Mouse (Mus musculus) neural tube, embryonic 10.5 days (tissue): Measurements from ENCODE around the gene Bace2.

Experiments
- DNase-seq: peaks from one replicate; pipeline ENCODE4 v3.0.0-alpha.2; 2017; ENCODE audit warnings: low spot score; ENCODE audit errors: extremely low spot score

The Bace2 gene

DNA sequence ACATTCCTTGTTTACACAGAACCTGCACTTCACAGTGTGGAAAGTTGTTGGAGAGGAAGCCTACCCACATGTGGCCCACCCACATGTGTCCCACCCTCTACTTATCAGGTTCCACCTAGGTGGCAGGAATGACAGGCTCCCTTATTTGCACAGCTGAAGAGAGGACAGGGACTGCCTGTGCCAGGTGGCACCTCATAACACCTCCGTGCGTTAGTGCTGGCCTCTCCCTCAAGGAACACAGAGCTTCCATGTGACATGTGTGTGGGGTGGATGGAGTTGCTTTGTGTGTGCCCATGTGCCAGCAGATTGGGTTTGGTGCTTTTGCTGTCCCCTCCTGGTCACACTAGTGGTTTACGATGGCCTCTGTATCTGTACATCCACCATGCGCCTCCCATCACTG, 43.4 kb downstream of the Bace2 start:
- DNase-seq, result no peak

DNA sequence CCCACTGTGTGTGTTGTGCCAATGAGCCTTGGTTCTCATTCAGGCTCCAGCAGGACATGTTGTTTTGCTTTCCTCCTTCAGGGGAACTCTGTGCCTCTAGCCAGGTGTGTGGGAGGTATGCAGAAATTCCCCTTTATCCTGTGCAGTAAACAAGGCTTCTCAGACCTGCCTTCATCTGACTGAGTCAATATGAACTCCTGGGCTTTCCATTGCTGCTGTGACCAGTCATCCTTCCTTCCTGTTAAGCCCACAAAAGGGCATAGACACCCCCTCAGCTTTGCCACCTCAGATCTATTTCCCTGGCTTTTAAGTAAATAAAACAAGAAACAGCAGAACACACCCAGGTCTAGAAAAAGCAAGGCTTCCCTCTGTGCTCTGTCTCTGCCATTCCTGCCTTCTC, 45.2 kb downstream of the Bace2 start:
- no peak for DNase-seq

DNA sequence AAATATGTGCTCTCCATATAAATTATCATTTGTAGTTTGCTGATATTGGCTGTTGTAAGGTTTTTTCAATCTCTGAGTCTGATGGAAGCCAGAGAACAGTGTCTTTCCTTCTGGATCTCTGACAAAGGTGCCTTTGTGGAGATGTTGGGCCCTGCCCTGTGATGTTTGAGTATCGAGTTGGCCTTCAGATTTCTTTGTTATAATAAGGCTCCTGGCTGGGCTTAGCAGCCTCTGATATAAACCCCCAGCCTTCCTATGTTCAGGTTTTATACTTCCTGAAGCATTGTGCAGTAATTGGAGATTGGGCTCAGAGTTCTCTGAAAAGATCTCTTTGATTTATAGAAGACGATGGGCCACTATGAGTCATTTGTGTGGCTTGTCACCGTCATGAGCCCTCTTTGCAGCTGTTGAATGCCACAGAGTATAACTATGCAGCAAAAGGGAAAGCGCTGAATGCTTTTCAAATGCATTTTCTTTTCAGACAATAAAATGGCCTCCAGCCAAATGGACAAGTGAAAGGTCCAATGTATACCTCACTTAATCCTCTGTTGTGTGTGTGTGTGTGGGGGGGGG, 45.8 kb downstream of the Bace2 start:
- no peak for DNase-seq

DNA sequence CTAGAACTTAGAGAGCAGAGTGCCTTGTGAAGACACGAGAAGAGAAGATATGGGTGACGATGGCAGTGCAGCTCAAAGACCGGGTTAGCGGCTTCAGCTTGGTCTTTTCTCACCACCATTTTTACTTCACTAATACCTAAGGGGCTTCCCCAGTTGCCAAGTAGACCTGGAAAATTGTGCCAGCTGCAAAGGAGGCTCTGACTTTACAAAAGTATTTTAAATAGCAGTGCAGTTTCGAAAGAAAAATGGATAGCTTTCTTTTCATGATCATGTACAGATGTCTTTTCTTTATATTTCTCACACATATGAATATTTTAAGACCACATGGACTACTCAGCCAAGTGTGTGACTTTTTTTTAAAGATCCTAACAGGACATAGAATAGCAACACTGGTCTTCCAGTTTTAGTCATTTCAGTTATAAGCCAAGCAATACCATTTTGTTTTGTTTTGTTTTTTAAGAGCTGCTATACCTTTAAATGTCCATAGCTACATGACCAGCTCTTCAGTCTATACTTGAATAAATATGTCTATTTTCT, 49.0 kb downstream of the Bace2 start:
- no peak for DNase-seq

DNA sequence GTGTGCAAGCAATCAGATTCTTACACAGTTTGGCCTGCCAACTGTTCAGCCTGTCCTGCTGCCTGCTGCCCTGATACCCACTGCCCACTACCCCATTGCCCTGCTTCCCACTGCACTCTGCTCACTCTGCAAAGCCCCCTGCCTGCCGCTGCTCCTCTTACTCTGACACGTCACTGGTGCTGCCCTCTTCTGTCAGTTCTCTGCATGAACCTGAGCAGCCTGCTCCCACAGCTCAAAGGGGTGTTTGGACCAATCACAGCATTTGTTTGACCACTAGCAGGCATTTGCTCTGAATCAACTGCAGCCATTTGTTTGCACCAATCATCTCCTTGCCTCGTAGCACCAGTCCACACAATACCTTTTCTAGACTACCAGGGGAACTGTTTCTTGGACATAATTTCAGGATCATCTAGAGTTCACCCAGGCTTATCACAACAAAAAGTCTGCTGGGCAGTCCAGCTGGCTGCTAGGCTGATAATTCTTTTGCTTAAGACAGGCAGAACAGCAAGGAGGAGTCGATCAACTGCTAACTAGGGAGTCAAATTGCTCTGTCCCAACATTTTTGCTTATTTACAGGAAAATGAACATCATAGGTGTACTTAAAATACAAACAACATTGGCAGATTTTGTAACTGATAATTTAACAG, 61.5 kb downstream of the Bace2 start:
- peak; percentile 57 for DNase-seq

DNA sequence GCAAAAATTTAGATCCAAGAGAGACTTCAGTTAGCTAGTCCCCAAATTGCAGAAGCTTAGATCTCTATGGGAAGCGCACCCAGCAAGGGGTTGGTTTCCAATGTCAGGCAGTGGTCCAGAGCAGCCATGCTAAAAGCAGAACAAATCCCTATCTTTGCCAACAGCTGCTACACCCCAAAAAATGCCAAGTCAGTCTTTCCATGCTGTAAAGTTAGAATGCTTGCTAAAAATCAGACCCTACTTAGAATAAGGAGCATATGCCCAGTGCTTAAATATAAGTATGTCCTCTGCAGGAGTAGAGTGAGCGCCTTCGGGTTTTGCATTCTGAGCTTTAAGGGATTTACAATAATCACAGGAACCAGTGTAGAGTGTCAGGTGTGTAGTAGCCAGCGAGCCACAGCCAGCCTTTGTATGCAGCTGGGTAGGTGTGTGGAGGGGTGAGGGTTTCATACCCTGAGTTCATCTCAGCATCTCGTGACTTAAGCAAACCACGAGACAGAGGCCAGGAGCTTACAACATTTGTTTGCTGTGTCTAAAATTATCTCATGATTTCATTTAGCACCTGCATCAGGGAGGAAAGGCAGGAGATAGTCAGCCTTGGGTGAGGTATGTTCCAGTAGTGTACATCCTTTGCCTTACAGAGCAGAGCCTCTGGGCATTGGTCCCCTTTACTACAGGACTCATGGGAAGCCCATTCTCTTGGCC, 62.4 kb downstream of the Bace2 start:
- no peak for DNase-seq

DNA sequence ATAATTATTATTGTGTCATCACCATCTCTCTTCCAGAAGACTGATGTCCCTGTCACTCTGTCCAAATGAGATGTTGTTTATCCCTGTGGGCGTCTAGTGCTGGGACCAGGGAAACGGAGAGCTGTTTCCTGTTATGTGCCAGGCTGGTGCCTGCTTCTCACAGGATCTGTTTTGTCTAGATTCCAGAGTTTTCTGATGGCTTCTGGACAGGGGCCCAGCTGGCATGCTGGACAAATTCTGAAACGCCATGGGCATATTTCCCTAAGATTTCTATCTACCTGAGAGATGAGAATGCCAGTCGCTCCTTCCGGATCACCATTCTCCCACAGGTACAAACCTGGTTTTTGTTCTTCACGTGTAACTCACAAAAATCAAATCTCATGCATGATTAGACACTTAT, 65.1 kb downstream of the Bace2 start:
- no peak for DNase-seq

DNA sequence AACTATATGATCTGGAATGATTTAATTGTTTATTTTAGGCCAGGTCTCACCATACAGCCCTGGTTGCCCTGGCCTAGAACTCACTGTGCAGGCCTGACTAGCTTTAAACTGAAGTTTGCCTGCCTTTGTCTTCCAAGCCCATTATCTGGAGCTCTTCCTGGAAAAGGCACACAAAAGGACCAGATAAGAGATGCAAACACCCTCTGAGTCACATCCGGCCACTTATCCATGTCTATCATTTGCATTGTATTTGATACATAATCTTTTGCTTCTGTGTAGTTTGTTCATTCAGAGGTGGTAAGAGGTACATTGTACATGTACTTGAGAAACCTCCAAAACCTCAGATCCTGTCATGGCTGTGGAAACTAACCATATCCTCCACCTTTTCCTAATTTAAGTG, 67.1 kb downstream of the Bace2 start:
- no peak for DNase-seq

DNA sequence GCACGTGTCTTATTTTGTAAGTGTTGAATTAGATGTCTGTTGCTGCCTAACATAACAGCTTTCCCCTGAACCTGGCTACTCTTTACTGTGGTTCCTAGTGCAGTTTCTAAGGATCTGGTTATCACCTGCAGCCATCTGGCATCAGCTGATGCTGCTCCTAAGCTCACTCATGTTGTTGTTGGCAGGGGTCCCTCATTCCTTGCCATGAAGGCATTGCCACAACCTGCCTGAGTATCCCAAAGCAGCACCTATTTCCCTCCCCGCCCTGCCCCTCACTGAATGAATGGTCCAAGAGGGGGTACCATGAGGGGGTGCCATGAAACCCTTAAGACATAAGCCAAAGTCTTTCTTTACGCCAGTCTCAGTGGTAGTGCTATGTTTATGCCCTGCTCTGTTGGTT, 71.5 kb downstream of the Bace2 start:
- no peak for DNase-seq

DNA sequence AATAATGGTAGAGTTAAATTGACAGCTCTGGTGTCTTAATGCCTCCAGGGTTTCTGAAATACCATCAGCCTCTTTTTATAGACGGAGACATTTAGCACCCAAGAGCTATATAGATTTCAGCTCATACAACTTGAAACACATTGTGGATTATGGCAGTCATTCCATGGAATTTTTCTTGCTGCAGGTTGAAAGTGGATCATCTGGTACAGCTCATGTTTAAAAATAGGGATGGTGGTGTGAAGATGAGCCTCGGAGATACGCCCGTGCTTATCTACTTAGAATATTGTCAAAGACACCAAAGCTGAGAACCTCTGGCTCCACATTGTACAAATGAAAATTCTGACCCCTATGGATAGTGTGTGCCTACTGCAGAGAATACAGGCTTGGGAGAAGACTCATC, 73.5 kb downstream of the Bace2 start:
- DNase-seq, result no peak

DNA sequence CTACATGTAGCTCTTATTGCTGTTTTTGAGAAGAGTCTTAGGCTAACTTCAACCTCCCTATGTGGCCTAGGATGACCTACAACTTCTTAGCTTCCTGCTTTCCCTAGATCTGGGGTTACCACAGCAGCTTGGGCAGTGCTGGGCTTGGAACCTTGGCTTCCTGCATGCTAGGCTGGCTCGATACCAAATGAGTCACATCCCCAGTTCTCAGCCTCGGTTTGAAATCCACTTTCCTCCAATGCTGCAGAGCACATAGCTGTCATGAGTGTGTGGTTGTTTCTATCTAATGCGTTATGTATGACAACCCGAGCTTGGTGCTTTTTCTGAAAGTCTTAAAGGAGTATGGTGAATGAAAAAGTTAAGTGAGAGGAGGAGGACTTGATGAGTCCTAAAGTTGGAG, 74.8 kb downstream of the Bace2 start:
- DNase-seq, result no peak

DNA sequence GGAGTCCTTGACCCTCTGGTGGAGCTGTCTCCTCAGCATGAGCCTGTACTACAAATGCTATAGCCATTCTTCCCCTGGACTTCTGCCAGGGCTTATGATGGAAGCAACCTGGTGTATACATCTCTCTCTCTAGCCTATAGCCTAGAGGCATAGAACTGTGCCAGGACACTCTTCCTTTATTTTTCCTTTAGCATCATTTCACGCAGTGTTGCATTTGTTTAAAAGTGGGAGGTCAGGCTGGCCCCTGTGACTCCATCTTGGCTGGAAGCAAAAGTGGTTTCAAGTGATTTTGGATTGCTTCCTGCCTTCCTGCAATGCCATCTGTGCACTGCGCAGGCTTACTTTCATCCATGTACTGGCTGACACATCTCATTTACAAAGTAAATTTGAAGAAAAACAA, 77.7 kb downstream of the Bace2 start:
- no peak for DNase-seq

DNA sequence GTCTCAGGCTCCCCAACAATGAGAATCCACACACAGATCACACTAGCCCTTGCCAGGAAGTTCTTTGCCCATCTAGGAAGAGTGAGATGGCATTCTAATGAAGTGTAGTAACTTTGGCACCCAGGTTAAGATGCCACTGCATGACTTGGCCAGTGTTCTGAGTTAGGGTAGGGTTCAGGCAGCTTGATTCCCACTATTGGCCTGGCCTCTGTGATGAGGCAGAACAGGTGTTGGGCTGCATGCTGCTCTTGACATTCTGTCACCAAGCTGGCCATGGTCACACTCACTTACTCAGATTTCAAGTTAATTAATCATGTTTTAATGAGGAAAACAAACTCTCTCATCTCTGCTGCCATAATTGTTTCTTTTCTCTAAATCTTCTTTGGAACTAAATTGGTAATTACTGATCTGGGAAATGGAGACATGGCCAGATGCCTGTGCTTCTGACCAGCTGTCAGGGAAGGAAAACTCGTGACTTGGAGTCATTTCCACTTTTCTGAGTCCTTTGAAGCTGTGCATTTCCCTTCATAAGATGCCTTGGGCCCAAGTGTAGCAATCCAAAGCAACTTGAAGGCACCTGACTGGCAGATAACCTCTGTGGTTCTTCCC, 81.0 kb downstream of the Bace2 start:
- no peak for DNase-seq

DNA sequence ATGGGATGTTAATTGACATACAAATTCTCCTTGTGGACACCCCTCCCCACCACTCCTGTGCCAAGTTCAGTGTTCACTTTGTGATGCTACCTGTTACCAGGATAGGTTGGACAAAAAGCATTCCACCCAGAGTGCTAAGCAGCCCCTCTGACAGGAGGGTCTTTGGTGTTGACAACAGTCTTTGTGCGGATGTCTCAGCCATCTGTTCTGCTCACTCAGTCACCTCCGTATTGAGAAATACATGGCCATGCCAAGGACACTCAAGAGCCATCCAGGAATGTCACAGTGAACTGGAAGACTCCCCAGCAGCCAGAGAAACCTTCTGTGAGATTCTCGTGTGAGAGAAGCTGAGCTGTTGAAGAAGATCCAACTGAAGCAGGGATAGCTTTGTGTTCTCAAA, 81.6 kb downstream of the Bace2 start:
- DNase-seq, result no peak

DNA sequence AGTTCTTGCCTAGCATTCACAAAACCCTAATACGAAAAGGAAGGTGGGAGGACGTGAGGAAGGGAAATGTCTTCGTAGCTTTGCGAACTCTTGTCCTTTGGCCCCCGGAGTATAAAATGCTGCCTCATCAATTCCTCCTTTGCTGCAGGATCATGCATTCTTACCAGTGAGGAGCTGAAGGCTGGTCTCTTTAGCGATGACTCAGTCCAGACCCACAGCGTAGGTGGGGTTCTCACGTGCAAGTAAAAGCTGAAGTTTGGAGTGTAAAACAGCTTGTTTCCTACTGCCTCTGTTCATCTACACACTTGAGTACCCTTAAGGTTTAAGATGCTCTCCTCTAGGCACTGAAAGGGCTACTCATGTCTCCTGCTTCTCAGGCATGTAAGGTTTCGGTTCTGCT, 85.4 kb downstream of the Bace2 start:
- DNase-seq, result no peak

DNA sequence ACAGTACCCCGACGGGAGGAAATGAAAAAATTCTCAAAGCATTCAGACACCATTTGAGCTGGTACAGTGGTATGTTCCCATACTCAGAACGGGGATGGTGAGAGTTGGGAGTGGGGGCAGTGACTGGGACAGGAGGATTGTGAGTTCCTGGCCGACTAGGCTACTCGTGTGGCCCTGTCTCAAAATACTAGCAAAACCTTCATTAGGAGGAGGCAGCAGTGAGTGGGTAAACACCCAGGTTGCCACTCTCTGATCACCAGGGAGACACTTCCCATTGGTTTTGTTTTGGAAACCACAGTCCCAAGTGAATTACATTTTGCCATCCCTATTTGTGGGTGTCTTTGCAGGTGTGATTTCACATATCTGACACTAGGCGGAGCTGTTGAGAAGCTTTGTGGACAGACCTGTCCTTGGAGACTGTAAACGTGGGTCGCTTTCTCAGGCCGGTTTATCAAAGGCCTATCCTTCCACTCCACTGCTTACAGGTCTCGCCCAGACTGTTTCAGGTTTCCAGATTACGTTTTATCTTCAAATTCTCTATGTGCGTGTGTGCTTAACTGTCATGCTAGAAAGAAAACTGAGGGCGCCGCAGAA, 87.2 kb downstream of the Bace2 start:
- DNase-seq, result peak; percentile 47

DNA sequence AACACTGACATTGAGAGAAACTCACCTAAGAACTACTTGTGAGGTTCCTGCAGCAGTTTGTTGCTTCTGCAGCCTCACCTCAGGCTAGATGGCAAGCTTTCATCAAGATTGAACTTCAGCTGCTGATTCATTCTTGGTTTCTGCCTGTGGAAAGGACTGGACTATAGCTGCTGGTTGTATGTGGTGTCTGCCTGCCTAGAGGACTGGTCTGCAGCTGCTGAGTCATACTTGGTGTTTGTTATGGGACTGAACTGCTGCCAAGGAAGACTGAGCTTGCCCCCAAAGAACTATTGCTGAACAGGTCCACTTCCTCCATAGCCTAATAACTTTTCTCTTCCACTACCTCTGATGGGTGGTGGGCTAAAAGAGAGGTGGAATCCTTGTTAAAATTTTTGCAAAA, 90.8 kb downstream of the Bace2 start:
- no peak for DNase-seq

DNA sequence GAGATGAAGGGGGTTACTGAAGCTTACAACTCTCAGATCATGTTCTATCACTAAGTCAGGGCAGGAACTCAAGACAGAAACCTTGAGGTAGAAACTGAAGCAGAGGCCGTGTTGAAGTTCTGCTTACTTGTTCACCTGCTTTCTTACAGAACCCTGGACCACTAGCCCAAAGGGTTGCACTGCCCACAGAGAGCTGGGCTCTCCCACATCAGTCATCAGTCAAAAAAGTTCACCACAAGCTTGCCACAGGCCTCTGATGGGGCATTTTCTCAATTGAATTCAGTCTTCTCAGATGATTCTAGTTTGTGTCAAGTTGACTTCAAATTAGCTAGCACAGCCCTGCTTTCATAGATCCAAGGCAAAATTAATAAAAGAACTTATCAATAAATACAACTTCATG, 103.3 kb downstream of the Bace2 start:
- no peak for DNase-seq

DNA sequence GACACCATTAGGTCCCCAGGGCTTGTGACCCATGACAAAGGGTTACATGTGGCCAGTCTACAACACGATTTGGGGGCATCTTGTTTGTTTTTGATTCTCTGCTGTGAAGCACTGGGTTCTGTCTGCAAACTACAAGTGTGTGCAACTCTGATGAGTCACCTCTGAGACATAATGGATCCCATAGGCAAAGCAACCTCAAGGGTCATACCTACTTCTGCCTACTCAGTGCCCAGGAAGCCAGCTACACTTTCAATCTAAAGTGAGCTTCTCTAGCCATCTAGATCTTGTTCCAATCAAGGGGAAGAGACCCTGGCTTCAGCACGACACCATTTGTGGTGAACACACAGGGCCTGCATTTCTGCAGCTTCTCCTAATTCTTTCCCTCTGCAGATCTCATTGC, 104.7 kb downstream of the Bace2 start:
- no peak for DNase-seq

DNA sequence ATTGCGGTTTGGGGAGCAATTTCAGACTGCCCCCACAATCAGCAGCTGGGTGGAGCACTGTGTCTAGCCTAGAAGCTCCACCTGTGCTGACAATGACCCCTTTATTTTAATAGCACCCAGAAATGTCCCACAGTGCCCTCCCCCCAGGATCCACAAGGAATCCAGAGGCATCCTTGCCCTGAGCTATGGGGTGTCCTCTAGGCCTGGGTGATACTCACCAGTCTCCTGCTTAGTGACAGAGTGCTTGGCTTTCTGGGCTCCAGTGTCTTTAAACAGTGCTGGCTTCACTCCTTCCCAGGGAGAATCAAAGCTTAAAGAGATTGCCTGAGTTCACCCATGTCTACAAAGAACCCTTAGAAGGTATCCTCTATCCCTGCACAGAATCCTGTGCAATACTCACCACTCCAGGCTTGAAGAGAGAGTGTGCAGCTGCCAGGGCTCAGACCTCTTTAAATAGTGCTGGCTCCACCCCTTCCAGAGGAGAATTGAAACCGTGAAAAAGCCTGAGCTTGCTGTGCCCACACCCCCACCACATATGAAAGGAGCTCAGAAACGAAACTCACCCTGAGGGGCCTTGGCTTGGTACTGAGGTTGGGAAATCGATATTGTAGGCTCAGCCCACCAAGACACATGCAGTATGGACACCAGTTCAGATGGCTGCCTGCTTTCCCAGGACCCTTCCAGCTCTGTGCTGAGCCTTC, 106.1 kb downstream of the Bace2 start, which contains the start of gene Mx1:
Gene Mx1 (minus strand): TSS at position 427 of the 701 bp plus-strand sequence.
- no peak for DNase-seq
